Mouse (Mus musculus): Measurements from ENCODE around the gene Ube2l3.

Ube2l3 gene

GRCm38 (mm10) chr16:17144339-17144738 lies 58.1 kb downstream of the Ube2l3 start, which contains the start of gene Ydjc:
TSS of gene Ydjc (plus strand) at chr16:17144621.
- DNase-seq = no peak

DNA sequence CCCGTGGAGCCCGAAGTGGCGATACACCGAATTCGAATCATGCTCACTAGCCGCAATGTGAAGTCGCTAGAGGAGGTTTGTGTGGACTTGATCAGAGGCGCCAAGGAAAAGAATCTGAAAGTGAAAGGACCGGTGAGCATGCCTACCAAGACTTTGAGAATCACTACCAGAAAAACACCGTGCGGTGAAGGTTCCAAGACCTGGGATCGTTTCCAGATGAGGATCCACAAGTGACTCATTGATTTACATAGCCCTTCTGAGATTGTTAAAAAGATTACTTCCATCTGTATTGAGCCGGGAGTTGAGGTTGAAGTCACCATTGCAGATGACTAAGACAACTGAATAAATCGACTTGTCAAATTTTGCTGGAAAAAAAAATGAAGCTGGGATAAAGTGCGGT lies 65.1 kb downstream of the Ube2l3 start:
- DNase-seq = no peak

DNA sequence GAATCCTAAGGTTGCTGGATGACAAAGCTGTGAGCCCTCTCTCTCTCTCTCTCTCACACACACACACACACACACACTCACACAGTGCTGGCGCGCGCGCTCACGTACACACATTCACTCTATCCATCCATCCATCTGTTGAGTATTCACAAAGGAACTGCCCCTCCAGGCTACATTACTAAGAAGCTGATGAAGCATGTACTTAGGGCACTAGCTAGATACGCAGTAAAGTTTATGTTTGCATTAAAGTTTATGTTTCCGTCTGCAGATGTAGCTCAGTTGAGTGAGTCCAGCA lies 69.6 kb downstream of the Ube2l3 start:
- no peak for DNase-seq

DNA sequence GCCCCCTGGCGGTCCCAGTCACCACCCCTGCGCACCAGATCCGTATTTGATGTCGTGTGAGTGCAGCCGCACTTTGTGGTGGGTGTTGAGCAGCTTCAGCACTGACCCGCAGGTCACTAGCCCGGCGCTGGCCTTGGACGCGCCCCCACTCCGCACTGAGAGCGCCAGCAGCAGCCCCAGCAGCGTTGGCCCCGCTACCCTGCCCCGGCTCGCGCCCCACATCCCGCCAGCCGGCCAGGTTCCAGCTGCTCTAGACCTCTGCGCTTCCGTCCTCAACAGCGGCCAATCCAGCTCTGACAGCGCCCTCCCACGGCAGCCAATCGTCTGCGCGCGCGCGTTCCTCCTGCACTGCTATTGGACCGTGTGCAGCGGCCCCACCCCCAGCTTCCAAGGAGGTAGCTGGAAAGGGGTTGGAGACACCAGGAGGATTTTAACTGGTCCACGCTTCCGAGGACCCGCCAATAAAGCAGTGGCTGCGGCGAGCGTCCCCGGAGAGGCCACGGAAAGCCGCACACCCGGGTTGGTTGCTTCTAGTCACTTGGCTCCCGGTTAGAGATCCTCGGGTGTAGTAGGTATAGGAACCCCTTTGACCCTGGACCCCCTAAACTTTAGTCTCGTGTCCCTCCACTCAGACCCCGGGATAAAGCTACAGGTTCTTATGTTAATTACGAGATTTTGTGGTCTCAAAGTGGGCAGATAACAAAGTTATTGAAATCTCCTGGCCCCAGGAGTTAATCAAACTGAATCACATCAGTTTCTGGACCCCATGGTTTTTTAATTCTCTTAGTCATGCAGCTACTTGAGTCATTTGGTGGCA lies 70.2 kb downstream of the Ube2l3 start, which contains the start of gene Sdf2l1:
TSS of gene Sdf2l1 (minus strand) at position 295 of the 817 bp plus-strand sequence.
- peak; percentile 97 for DNase-seq

GRCm38 (mm10) chr16:17131191-17132088 lies 71.0 kb downstream of the Ube2l3 start:
- peak; percentile 35 for DNase-seq

- peak; percentile 65 for DNase-seq
Measured at GRCm38 (mm10) chr16:17127292-17127691, 75.2 kb downstream of the Ube2l3 start.

DNA sequence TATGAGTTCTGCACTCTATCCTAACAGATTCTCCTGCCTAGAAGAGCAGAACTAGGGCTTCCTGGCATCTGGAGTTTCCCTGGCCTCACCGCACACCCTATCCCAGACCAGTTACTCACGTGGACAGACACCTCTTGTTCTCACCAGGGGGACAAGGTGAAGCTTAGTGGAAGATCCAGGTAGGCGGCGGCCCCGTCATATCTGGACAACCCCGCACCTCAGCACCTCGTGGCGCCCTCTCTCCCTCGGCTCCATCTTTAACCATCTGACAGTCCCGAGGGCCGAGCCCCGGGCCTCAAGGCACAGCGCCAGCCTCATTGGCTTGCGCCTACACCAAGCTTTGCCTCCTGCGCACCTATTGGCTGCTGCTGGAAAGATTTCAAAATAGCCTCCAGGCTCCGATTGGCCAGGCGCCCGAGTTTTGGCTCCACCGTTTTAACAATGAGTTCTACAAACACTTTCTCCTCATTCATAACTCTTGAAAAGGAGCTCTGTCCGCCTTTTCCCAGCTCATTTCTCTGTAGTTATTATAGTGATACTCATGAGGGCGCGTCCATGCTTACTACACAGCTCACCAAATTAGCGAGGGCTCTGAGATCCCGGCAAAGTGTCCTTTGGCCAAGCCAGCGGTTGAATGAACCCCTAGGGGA lies 77.5 kb downstream of the Ube2l3 start, which contains the start of gene 2610318N02Rik:
TSS of gene 2610318N02Rik (minus strand) at position 297 of the 650 bp plus-strand sequence.
- peak; percentile 85 for DNase-seq

DNA sequence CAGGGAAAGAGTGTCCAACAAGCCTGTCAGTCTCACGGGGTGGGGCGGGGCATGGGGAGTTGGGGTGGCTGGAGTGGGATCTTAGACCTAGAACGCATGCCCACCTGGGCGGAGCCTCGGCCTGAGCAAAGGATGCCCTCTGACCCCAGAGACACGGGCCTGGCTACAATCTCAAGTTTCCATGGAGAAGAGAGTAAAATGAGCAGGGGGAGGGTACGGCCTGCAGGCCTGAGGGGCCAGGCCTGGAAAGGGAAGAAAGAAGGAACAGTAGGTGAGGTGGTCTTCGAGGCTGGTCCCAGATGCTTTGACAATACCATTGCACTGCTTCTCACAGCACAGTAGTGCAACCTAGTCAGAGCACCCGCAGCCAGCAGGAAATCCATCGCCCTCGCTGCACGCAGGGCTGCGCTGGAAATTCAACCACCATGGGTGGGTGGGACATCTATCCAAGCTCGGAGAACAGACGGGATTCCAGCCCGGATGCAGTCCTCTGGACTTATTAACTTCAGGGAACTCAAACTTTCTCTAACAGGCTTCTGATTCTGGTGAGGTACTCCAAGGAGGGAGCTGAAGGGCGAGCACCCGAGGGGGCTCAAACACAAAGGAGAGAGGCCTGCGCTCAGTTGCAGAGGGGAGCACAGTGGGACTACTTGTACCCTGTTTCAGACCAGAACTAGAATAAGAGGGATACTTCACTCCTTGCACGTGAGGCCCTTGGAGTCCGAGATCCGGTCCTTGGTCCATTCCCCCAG lies 78.2 kb downstream of the Ube2l3 start:
- peak; percentile 46 for DNase-seq

- DNase-seq = no peak
Measured at GRCm38 (mm10) chr16:17121569-17121968, 80.9 kb downstream of the Ube2l3 start.

- no peak for DNase-seq
Measured at GRCm38 (mm10) chr16:17117309-17117799, 85.1 kb downstream of the Ube2l3 start.

DNA sequence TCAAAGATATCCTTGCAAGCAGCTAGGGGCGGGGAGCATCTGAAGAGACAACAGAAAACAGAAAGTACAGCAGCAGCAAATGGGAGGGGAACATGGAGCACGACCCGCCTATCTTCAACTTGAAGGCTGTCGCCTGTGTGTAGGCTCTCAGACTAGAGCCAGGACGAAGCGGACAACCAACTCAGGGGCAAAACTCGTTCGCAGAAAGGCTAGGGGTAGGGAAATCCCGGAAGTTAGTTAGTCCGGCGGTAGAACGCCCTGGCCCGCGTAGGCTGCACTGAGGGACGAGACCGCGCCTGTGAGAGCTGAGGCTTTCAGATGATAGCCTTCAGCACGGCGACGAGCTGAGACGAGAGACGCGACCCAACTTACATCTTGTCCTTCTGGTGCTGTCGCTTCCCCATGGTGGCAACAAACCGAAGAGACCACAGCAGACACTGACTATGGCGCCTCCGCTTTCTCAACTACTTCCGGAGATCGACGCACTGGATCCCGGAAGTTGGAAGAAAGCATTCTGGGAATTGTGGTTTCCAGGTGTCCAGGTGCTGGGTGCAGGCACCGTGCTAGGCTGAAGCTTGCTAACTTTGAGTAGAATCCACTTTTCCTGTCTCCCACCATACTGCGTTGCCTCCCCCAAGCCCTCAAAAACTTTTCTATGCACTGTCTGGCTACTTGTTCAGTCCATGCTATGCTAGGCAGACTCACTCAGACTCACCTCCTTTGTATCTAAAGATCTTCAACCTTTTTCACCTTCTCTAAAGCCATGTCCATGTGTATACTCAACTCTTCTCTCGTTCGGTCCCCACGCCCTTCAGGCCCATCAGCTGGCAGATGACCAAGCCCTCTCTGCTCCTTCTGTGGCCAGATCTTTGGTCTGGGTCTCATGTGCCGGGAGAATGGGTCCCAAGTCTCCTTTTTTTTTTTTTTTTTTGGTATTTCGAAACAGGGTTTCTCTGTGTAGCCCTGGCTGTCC lies 91.4 kb downstream of the Ube2l3 start, which contains the start of gene Ppil2:
TSS of gene Ppil2 (minus strand) at position 487 of the 973 bp plus-strand sequence.
- DNase-seq = peak; percentile 74

- no peak for DNase-seq
Measured at GRCm38 (mm10) chr16:17104600-17104999, 97.8 kb downstream of the Ube2l3 start.

- DNase-seq = no peak
Measured at GRCm38 (mm10) chr16:17102630-17103220, 99.7 kb downstream of the Ube2l3 start.

All from thymus, postnatal 25 days (tissue).